Mouse (Mus musculus): ENCODE measurements around the gene Snx25. TPM values are rescaled to one million over a fixed set of nuclear protein-coding genes. Genes with fewer than 3 reads are reported as not detected.
A peak's percentile ranks its signal among the peaks of the same experiment; 100 is the strongest.

Gene Snx25
- polyA plus RNA-seq, 1 experiment from 2014 or later = 10.9 TPM

GRCm38 (mm10) chr8:46005596-46005995 is 146.4 kb downstream of the Snx25 start, which contains the start of gene Ankrd37:
TSS of gene Ankrd37 (minus strand) at chr8:46005707.
- Histone ChIP-seq H3K9ac (ENCODE audit: low read depth, low read length) (no peak within 1 kb of the TSS), H3K27me3 (replicated peaks; ENCODE audit: control insufficient read depth, insufficient read depth, low read length) (no peaks in the 10 kb centered on the region), H3K4me3 (ENCODE audit: low read length) (no peak within 1 kb of the TSS), H3K9me3 (ENCODE audit: control insufficient read depth, low read length) (no peaks in the 10 kb centered on the region), H3K27ac (ENCODE audit: low read depth, low read length) (no peak within 1 kb of the TSS), H3K4me1 (ENCODE audit: control insufficient read depth, insufficient read depth, low read depth, low read length) (peaks cover under 1% of the 10 kb centered on the region), H3K36me3 (ENCODE audit: control insufficient read depth, insufficient read depth, low read length) (no peaks in the 10 kb centered on the region), H3K4me2 (ENCODE audit: low read length) (no peak within 1 kb of the TSS)
- no peak for ATAC-seq
- 78% methylated on average over 4 of the region's 4 CpGs for WGBS

DNA sequence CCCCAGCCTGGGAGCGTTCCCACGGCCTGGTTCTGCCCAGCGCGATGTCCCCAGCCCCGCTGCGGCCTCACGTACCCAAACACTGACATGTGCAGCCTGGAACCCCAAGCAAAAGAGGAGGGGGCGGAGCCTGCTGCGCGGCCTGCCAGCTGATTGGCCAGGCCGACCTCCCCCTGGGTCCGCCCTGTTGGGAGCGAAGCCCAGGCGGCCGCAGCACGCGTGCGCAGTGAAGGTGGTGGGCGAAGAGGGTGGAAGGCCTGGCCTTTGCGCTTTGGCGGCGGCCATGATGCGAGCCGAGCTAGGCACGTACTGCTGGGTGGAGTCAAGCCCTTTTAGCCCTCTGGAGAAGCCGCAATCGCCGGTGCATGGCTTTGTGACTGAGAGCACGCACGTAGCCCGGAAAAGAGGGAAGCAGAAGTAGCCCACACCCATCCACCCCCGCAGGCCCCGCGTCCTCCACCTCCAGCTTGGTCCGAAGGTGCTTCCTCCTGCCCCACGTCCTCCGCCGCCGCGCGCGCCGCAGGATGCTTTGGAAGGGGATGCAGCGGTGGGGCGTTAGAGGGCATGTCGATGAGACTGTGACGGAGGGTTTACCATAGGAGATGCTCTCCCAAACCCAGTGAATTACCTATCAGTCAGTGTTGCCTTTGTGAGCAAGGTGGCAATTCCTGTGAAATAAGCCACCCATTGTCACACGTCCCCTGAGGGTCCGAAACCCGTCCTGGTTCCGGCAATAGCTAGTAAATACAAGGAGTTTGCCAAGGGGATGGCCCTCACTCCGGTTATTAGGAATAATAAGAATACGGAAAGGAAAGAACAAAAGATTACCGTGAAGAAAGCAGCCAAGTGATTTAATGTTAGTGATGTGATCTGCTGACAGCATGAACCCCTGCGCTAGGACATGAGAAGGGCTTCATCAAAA is 151.9 kb downstream of the Snx25 start:
- no peaks in the 10 kb centered on the region for H3K9me3 ChIP-seq (ENCODE audit: control insufficient read depth, low read length)
- H3K9ac ChIP-seq (ENCODE audit: low read depth, low read length) = peak overlapping the region; percentile 76
- H3K4me3 ChIP-seq (ENCODE audit: low read length) = peak overlapping the region; percentile 52
- no peaks in the 10 kb centered on the region for H3K27me3 ChIP-seq (replicated peaks; ENCODE audit: control insufficient read depth, insufficient read depth, low read length)
- H3K36me3 ChIP-seq (ENCODE audit: control insufficient read depth, insufficient read depth, low read length) = peaks cover 13% of the 10 kb centered on the region
- H3K4me2 ChIP-seq (ENCODE audit: low read length) = peak overlapping the region; percentile 81
- H3K27ac ChIP-seq (ENCODE audit: low read depth, low read length) = peak overlapping the region; percentile 96
- WGBS = 3% methylated on average over 49 of the region's 55 CpGs
- peak; percentile 100 for ATAC-seq
- peaks cover 5% of the 10 kb centered on the region; the same call in 1 of the 2 replicates for H3K4me1 ChIP-seq (ENCODE audit: control insufficient read depth, insufficient read depth, low read depth, low read length)

DNA sequence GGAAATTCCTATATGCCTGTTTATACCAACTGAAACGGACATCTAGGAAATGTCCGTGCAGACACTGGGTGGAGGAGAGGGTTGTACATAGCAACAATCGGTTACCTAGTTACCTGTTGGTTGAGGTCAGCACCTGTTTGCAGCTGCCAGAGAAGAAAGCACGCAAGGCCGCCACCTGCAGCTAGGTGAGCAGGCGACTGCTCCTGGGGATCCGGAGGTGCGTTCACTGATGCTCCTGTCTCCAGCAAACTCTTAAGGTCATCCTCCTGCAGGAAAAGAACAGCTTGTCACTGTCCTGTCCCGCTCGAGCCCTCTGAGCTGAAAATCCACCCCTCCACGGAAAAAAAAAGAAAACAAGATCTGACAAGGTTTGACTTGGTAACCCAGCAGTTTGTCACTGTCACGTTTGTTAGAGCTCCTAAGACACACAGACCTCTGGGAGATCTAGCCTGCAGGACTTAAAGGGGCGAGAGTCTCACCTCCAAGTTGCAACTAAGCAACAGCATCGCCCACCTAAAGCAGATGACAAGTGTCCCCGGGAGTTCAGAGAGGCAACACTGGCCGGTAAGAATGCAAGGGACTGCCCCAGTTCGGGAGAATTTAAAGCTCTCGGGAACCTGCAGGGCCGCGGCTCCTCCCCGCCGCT is 152.7 kb downstream of the Snx25 start, which contains the start of gene Lrp2bp:
Lrp2bp (plus strand) TSS at position 166 of the 646 bp plus-strand sequence.
- WGBS = 2% methylated on average over 20 of the region's 22 CpGs
- ATAC-seq = peak; percentile 0; the same call in 1 of the 2 replicates

GRCm38 (mm10) chr8:45998228-45998627 is 153.7 kb downstream of the Snx25 start:
- Histone ChIP-seq H3K36me3 (ENCODE audit: control insufficient read depth, insufficient read depth, low read length) (peaks cover 13% of the 10 kb centered on the region), H3K27me3 (replicated peaks; ENCODE audit: control insufficient read depth, insufficient read depth, low read length) (no peaks in the 10 kb centered on the region), H3K4me3 (ENCODE audit: low read length) (no peak overlapping the region), H3K27ac (ENCODE audit: low read depth, low read length) (no peak overlapping the region), H3K9me3 (ENCODE audit: control insufficient read depth, low read length) (no peaks in the 10 kb centered on the region), H3K9ac (ENCODE audit: low read depth, low read length) (no peak overlapping the region), H3K4me1 (ENCODE audit: control insufficient read depth, insufficient read depth, low read depth, low read length) (peaks cover 5% of the 10 kb centered on the region; the same call in 1 of the 2 replicates), H3K4me2 (ENCODE audit: low read length) (peak overlapping the region; percentile 39)
- ATAC-seq = no peak
- 89% methylated on average over 2 of the region's 2 CpGs for WGBS

More for the DNA sequence above, 152.7 kb downstream of the Snx25 start, which contains the start of gene Lrp2bp:
- Histone ChIP-seq H3K9me3 (ENCODE audit: control insufficient read depth, low read length) (no peaks in the 10 kb centered on the region), H3K27me3 (replicated peaks; ENCODE audit: control insufficient read depth, insufficient read depth, low read length) (no peaks in the 10 kb centered on the region), H3K4me2 (ENCODE audit: low read length) (peak within 1 kb of the TSS; percentile 81), H3K4me1 (ENCODE audit: control insufficient read depth, insufficient read depth, low read depth, low read length) (peaks cover 5% of the 10 kb centered on the region; the same call in 1 of the 2 replicates), H3K27ac (ENCODE audit: low read depth, low read length) (peak within 1 kb of the TSS; percentile 96), H3K4me3 (ENCODE audit: low read length) (peak within 1 kb of the TSS; percentile 52), H3K9ac (ENCODE audit: low read depth, low read length) (peak within 1 kb of the TSS; percentile 76), H3K36me3 (ENCODE audit: control insufficient read depth, insufficient read depth, low read length) (peaks cover 13% of the 10 kb centered on the region)

DNA sequence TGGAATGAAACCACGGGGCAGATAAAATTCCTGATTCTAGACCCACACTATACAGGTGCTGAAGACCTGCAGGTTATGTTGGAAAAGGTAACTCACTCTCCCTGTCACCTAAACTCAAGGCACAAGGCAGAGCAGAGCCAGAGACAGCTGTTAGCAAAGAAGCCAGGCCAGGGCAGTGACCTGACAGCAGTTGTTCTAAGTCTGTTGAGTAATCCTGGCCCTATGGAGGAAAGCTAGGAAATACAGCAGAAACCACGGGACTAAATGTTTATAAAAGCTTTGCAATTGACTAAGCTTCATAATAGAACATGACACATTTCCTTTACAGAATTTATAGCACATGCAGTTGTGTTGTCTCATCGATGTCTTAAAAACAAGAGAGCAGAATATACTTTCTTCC is 156.4 kb downstream of the Snx25 start:
- no peak overlapping the region for H3K4me3 ChIP-seq (ENCODE audit: low read length)
- WGBS = 91% methylated on average over 3 of the region's 3 CpGs
- H3K9ac ChIP-seq (ENCODE audit: low read depth, low read length) = no peak overlapping the region
- ATAC-seq = no peak
- H3K9me3 ChIP-seq (ENCODE audit: control insufficient read depth, low read length) = no peaks in the 10 kb centered on the region
- H3K27ac ChIP-seq (ENCODE audit: low read depth, low read length) = no peak overlapping the region
- H3K4me1 ChIP-seq (ENCODE audit: control insufficient read depth, insufficient read depth, low read depth, low read length) = peaks cover 5% of the 10 kb centered on the region; the same call in 1 of the 2 replicates
- no peak overlapping the region for H3K4me2 ChIP-seq (ENCODE audit: low read length)
- peaks cover 13% of the 10 kb centered on the region for H3K36me3 ChIP-seq (ENCODE audit: control insufficient read depth, insufficient read depth, low read length)
- no peaks in the 10 kb centered on the region for H3K27me3 ChIP-seq (replicated peaks; ENCODE audit: control insufficient read depth, insufficient read depth, low read length)

DNA sequence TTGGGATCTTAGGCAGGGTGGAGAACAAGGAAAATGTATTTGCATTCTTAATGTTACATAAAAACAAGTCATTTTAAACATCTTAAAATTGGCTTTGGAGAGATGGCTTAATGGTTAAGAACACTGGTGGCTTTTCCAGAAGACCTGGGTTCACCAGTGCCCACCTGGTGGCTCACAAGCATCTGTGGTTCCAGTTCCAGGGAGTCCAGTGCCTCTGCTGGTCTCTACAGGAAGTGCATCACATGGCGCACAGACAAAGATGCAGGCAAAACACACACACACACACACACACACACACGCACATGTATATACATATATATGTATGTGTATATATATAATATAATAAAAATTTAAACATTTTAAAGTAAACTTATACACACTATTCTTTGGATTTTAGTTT is 157.8 kb downstream of the Snx25 start:
- Histone ChIP-seq H3K27ac (ENCODE audit: low read depth, low read length) (no peak overlapping the region), H3K9ac (ENCODE audit: low read depth, low read length) (no peak overlapping the region), H3K36me3 (ENCODE audit: control insufficient read depth, insufficient read depth, low read length) (peaks cover 13% of the 10 kb centered on the region), H3K4me2 (ENCODE audit: low read length) (no peak overlapping the region), H3K4me1 (ENCODE audit: control insufficient read depth, insufficient read depth, low read depth, low read length) (peaks cover 5% of the 10 kb centered on the region; the same call in 1 of the 2 replicates), H3K9me3 (ENCODE audit: control insufficient read depth, low read length) (no peaks in the 10 kb centered on the region), H3K4me3 (ENCODE audit: low read length) (no peak overlapping the region), H3K27me3 (replicated peaks; ENCODE audit: control insufficient read depth, insufficient read depth, low read length) (no peaks in the 10 kb centered on the region)
- WGBS = 99% methylated on average over 2 of the region's 2 CpGs
- no peak for ATAC-seq

GRCm38 (mm10) chr8:45990631-45991310 is 161.2 kb downstream of the Snx25 start:
- Histone ChIP-seq H3K4me2 (ENCODE audit: low read length) (no peak overlapping the region), H3K27me3 (replicated peaks; ENCODE audit: control insufficient read depth, insufficient read depth, low read length) (no peaks in the 10 kb centered on the region), H3K27ac (ENCODE audit: low read depth, low read length) (no peak overlapping the region), H3K9ac (ENCODE audit: low read depth, low read length) (no peak overlapping the region), H3K36me3 (ENCODE audit: control insufficient read depth, insufficient read depth, low read length) (peaks cover 9% of the 10 kb centered on the region), H3K9me3 (ENCODE audit: control insufficient read depth, low read length) (no peaks in the 10 kb centered on the region), H3K4me3 (ENCODE audit: low read length) (no peak overlapping the region), H3K4me1 (ENCODE audit: control insufficient read depth, insufficient read depth, low read depth, low read length) (no peaks in the 10 kb centered on the region)
- WGBS = 84% methylated on average over 4 of the region's 4 CpGs
- no peak for ATAC-seq

DNA sequence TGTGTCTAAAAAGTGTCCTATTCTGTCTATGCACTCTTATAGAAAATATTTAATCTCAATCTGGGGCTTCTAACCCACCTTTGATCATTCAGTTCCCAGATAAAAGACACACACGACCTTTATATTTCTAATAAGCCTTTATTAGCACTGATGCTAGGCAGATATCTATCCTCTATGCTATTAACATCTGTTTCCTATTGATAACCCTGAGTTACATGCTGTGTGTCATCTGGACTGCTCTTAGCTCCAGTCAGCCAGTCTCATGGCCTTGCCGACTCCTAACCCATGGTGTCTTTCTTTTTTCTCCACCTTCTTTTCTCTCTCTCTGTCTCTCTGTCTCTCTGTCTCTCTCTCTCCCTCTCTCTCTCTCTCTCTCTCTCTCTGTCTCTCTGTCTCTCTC is 163.8 kb downstream of the Snx25 start:
- Histone ChIP-seq H3K36me3 (ENCODE audit: control insufficient read depth, insufficient read depth, low read length) (peaks cover 6% of the 10 kb centered on the region; the same call in 1 of the 2 replicates), H3K4me2 (ENCODE audit: low read length) (no peak overlapping the region), H3K4me1 (ENCODE audit: control insufficient read depth, insufficient read depth, low read depth, low read length) (no peaks in the 10 kb centered on the region), H3K4me3 (ENCODE audit: low read length) (no peak overlapping the region), H3K9me3 (ENCODE audit: control insufficient read depth, low read length) (no peaks in the 10 kb centered on the region), H3K27ac (ENCODE audit: low read depth, low read length) (no peak overlapping the region), H3K9ac (ENCODE audit: low read depth, low read length) (no peak overlapping the region), H3K27me3 (replicated peaks; ENCODE audit: control insufficient read depth, insufficient read depth, low read length) (no peaks in the 10 kb centered on the region)
- ATAC-seq = no peak
- 61% methylated on average over 2 of the region's 2 CpGs for WGBS

All from hindbrain, embryonic 16.5 days (tissue).